Mouse (Mus musculus) liver (tissue): ENCODE measurements around the gene Scd4.

Experiments
- DNase-seq: peaks from one replicate; pipeline ENCODE4 v3.0.0-alpha.2; 2020; ENCODE audit warnings: mixed read lengths

The Scd4 gene

GRCm38 (mm10) chr19:44332833-44333623 lies at the start of gene Scd4:
Scd4 (plus strand) TSS chr19:44333092.
- DNase-seq, result no peak

- no peak for DNase-seq
These were observed 49.5 kb upstream of the Scd4 start for GRCm38 (mm10) chr19:44283157-44284024.

GRCm38 (mm10) chr19:44284025-44284695 lies 48.7 kb upstream of the Scd4 start:
- DNase-seq, result peak; percentile 96

GRCm38 (mm10) chr19:44284723-44285122 lies 48.2 kb upstream of the Scd4 start:
- DNase-seq, result peak; percentile 64

- no peak for DNase-seq
These were observed 47.3 kb upstream of the Scd4 start for GRCm38 (mm10) chr19:44285554-44285953.

- peak; percentile 48 for DNase-seq
These were observed 46.8 kb upstream of the Scd4 start for GRCm38 (mm10) chr19:44286109-44286508.

GRCm38 (mm10) chr19:44287415-44288110 lies 45.3 kb upstream of the Scd4 start:
- DNase-seq, result no peak

GRCm38 (mm10) chr19:44292083-44292482 lies 40.8 kb upstream of the Scd4 start:
- no peak for DNase-seq

GRCm38 (mm10) chr19:44292483-44292882 lies 40.4 kb upstream of the Scd4 start:
- DNase-seq, result peak; percentile 34

GRCm38 (mm10) chr19:44292941-44293768 lies 39.7 kb upstream of the Scd4 start, which contains the start of gene Scd2:
Scd2 (plus strand) TSS chr19:44293674.
- peak; percentile 70 for DNase-seq

GRCm38 (mm10) chr19:44293769-44294551 lies 38.9 kb upstream of the Scd4 start:
- peak; percentile 96 for DNase-seq

GRCm38 (mm10) chr19:44294588-44295041 lies 38.3 kb upstream of the Scd4 start:
- peak; percentile 92 for DNase-seq

GRCm38 (mm10) chr19:44295251-44295650 lies 37.6 kb upstream of the Scd4 start:
- DNase-seq, result no peak

- DNase-seq, result peak; percentile 91
These were observed 37.2 kb upstream of the Scd4 start for GRCm38 (mm10) chr19:44295741-44296140.

GRCm38 (mm10) chr19:44296186-44296585 lies 36.7 kb upstream of the Scd4 start:
- no peak for DNase-seq

- DNase-seq, result no peak
These were observed 35.7 kb upstream of the Scd4 start for GRCm38 (mm10) chr19:44297068-44297760.

- no peak for DNase-seq
These were observed 35.0 kb upstream of the Scd4 start for GRCm38 (mm10) chr19:44297862-44298261.

- DNase-seq, result no peak
These were observed 33.8 kb upstream of the Scd4 start for GRCm38 (mm10) chr19:44299078-44299477.

GRCm38 (mm10) chr19:44299902-44300301 lies 33.0 kb upstream of the Scd4 start:
- DNase-seq, result peak; percentile 37

- DNase-seq, result no peak
These were observed 32.4 kb upstream of the Scd4 start for GRCm38 (mm10) chr19:44300520-44300919.
